Mouse (Mus musculus): Measurements from ENCODE around the gene Ntrk1. TPM values are rescaled to one million over a fixed set of nuclear protein-coding genes. Genes with fewer than 3 reads are reported as not detected.

The Ntrk1 gene
- total and polyA plus RNA-seq, 3 experiments = 0.47 to 1.6 (median 0.55) TPM

DNA sequence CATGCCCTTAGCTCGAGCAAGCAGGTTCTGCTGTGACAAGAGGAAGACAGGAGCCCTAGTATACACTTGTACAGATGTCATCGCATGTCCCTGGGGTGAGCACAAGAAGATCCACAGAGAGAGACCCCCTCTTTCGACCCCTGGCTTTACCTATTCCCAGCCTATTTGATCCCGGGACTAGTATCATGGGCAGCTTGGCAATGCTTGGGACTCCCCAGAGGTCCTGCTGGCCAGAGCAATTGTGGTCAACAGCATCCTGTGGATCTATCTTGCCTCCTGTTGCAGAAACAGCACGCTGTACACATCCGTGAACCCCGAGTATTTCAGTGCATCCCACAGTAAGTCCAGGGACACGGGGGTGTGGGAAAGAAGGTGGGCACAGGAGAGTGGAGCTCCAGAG is 16.3 kb upstream of the Ntrk1 start:
- H3K79me2 ChIP-seq (replicated peaks; ENCODE audit: control insufficient read depth, extremely low read depth, insufficient read depth, poor library complexity, severe bottlenecking) = no peaks in the 10 kb centered on the region
- dilution Hi-C loops (cut with MboI; ENCODE audit: extremely low pct_ligation_motif_present, extremely low pct_unique_long_range_greater_than_20kb, low sequenced_read_pairs) = no loop called here
- peaks cover 2 to 3% of the 10 kb centered on the region in 2 experiments for H3K4me1 ChIP-seq (ENCODE audit: control insufficient read depth in 1 of 2, insufficient read depth in 2 of 2)
- no peak overlapping the region for H3K9ac ChIP-seq (ENCODE audit: insufficient read depth, low read depth)
- in situ Hi-C loops (cut with MboI; ENCODE audit: low pct_ligation_motif_present, low pct_unique_long_range_greater_than_20kb, low sequenced_read_pairs) = no loop called here
- no peak overlapping the region for H3K27ac ChIP-seq (ENCODE audit: insufficient read depth, low read depth)
- DNase-seq (ENCODE audit: extremely low read depth) = no peak
- no peak overlapping the region for H3K4me2 ChIP-seq (ENCODE audit: insufficient read depth, low read depth, poor library complexity, severe bottlenecking)
- H3K36me3 ChIP-seq (replicated peaks in 1 of 2; ENCODE audit: control insufficient read depth in 1 of 2, insufficient read depth in 1 of 2, low read length in 1 of 2) = no peaks in the 10 kb centered on the region
- peaks cover 94% of the 10 kb centered on the region for H3K27me3 ChIP-seq (replicated peaks)
- H3K4me3 ChIP-seq (replicated peaks in 1 of 3; ENCODE audit: low read depth in 2 of 3, low read length in 2 of 3, poor library complexity in 1 of 3) = no peak overlapping the region
- TF ChIP-seq IRF4 (IDR thresholded peaks at IDR 0.05; ENCODE audit: low read depth, low read length) = no peak
- no peak for TF ChIP-seq MYC (IDR thresholded peaks at IDR 0.05; ENCODE audit: low read depth, low read length)
- no peak for TF ChIP-seq JUND (conservative IDR thresholded peaks at IDR 0.05; ENCODE audit: low read depth, low read length)
- no peak for TF ChIP-seq PAX5 (IDR thresholded peaks at IDR 0.05; ENCODE audit: low read length)
- no peak for TF ChIP-seq POLR2AphosphoS2 (IDR thresholded peaks at IDR 0.05; ENCODE audit: low read depth, low read length)
- no peak for TF ChIP-seq MAFK (IDR thresholded peaks at IDR 0.05; ENCODE audit: insufficient replicate concordance, low read length)
- no peak for TF ChIP-seq HCFC1 (IDR thresholded peaks at IDR 0.05; ENCODE audit: low read depth, low read length)
- no peak for TF ChIP-seq E2F4 (IDR thresholded peaks at IDR 0.05; ENCODE audit: insufficient replicate concordance, low read depth, low read length)
- TF ChIP-seq USF2 (conservative IDR thresholded peaks at IDR 0.05; ENCODE audit: low read depth, low read length) = no peak
- no peak for TF ChIP-seq ZKSCAN1 (IDR thresholded peaks at IDR 0.05; ENCODE audit: borderline replicate concordance, low read depth, low read length)
- TF ChIP-seq NRF1 (IDR thresholded peaks at IDR 0.05; ENCODE audit: low read depth, low read length) = no peak
- TF ChIP-seq MXI1 (IDR thresholded peaks at IDR 0.05; ENCODE audit: low read depth, low read length) = no peak
- no peak for TF ChIP-seq ETS1 (conservative IDR thresholded peaks at IDR 0.05; ENCODE audit: low read depth, low read length)
- no peak for TF ChIP-seq TCF12 (IDR thresholded peaks at IDR 0.05; ENCODE audit: low read depth, low read length)
- TF ChIP-seq SIN3A (IDR thresholded peaks at IDR 0.05; ENCODE audit: low read length) = no peak
- H3K9me3 ChIP-seq (replicated peaks; ENCODE audit: low read length) = no peaks in the 10 kb centered on the region

GRCm38 (mm10) chr3:87809322-87809962 is 14.5 kb upstream of the Ntrk1 start:
- dilution Hi-C loops (cut with MboI; ENCODE audit: extremely low pct_ligation_motif_present, extremely low pct_unique_long_range_greater_than_20kb, low sequenced_read_pairs) = no loop called here
- in situ Hi-C loops (cut with MboI; ENCODE audit: low pct_ligation_motif_present, low pct_unique_long_range_greater_than_20kb, low sequenced_read_pairs) = no loop called here
- Histone ChIP-seq H3K9me3 (replicated peaks; ENCODE audit: low read length) (no peaks in the 10 kb centered on the region), H3K36me3 (replicated peaks in 1 of 2; ENCODE audit: control insufficient read depth in 1 of 2, insufficient read depth in 1 of 2, low read length in 1 of 2) (no peaks in the 10 kb centered on the region), H3K79me2 (replicated peaks; ENCODE audit: control insufficient read depth, extremely low read depth, insufficient read depth, poor library complexity, severe bottlenecking) (no peaks in the 10 kb centered on the region), H3K9ac (ENCODE audit: insufficient read depth, low read depth) (no peak overlapping the region), H3K4me3 (replicated peaks in 1 of 3; ENCODE audit: low read depth in 2 of 3, low read length in 2 of 3, poor library complexity in 1 of 3) (no peak overlapping the region), H3K4me1 (ENCODE audit: control insufficient read depth in 1 of 2, insufficient read depth in 2 of 2) (peaks cover 0 to 4% of the 10 kb centered on the region in 2 experiments; a peak in 2 of 4 replicates), H3K27me3 (replicated peaks) (peaks cover 93% of the 10 kb centered on the region), H3K27ac (ENCODE audit: insufficient read depth, low read depth) (no peak overlapping the region), H3K4me2 (ENCODE audit: insufficient read depth, low read depth, poor library complexity, severe bottlenecking) (no peak overlapping the region)
- DNase-seq (ENCODE audit: extremely low read depth) = no peak
- no peak for TF ChIP-seq MYC (IDR thresholded peaks at IDR 0.05; ENCODE audit: low read depth, low read length)
- no peak for TF ChIP-seq E2F4 (IDR thresholded peaks at IDR 0.05; ENCODE audit: insufficient replicate concordance, low read depth, low read length)
- no peak for TF ChIP-seq USF1 (IDR thresholded peaks at IDR 0.05; ENCODE audit: low read depth, low read length)
- no peak for TF ChIP-seq JUN (IDR thresholded peaks at IDR 0.05; ENCODE audit: insufficient read depth, low read depth, low read length)
- no peak for TF ChIP-seq POLR2AphosphoS2 (IDR thresholded peaks at IDR 0.05; ENCODE audit: low read depth, low read length)
